Mouse (Mus musculus) liver, adult 2 months (tissue): ENCODE measurements around the gene 2210408I21Rik. TPM values are rescaled to one million over a fixed set of nuclear protein-coding genes. Genes with fewer than 3 reads are reported as not detected.

ENCODE experiments used
- DNase-seq: peaks from one replicate; pipeline ENCODE4 v3.0.0-alpha.2; 2011; ENCODE audit warnings: low read depth, low spot score; ENCODE audit errors: extremely low read depth
- H3K27ac ChIP-seq: fragments of 200-500 bp; replicated peaks from 2 replicates; pipeline ENCODE4 v1.5.1; 2012; ENCODE audit warnings: low read depth, mild to moderate bottlenecking, control low read depth, inconsistent platforms, low read length; ENCODE audit not compliant: insufficient read depth
- H3K27me3 ChIP-seq: fragments of 200-500 bp; 2 replicates; pipeline ENCODE4 v1.6.1; 2012; ENCODE audit warnings: mild to moderate bottlenecking, moderate library complexity, low read length, inconsistent platforms; ENCODE audit not compliant: control insufficient read depth, insufficient read depth
- H3K36me3 ChIP-seq: fragments of 200-500 bp; 2 replicates; pipeline ENCODE4 v1.6.1; 2012; ENCODE audit warnings: low read length, inconsistent platforms; ENCODE audit not compliant: control insufficient read depth, insufficient read depth
- H3K4me1 ChIP-seq: fragments of 200-500 bp; 2 replicates; pipeline ENCODE4 v1.6.1; 2011; ENCODE audit warnings: low read length; ENCODE audit not compliant: control insufficient read depth, insufficient read depth
- H3K4me3 ChIP-seq: fragments of 200-500 bp; 2 replicates; pipeline ENCODE4 v1.5.1; 2011; ENCODE audit warnings: low read depth, mild to moderate bottlenecking, control low read depth, low read length, moderate library complexity; ENCODE audit not compliant: insufficient read depth
- H3K79me2 ChIP-seq: fragments of 200-500 bp; 2 replicates; pipeline ENCODE4 v1.6.1; 2012; ENCODE audit warnings: inconsistent platforms, mild to moderate bottlenecking, low read length, moderate library complexity; ENCODE audit not compliant: control insufficient read depth, insufficient read depth
- H3K9ac ChIP-seq: fragments of 200-500 bp; 2 replicates; pipeline ENCODE4 v1.6.1; 2012; ENCODE audit warnings: low read depth, mild to moderate bottlenecking, control low read depth, inconsistent platforms, low read length
- CTCF ChIP-seq: fragments of 200-500 bp; IDR thresholded peaks from 2 replicates; pipeline ENCODE4 v1.5.1; 2011; ENCODE audit warnings: low read depth, low read length, control low read depth
- POLR2A ChIP-seq: fragments of 200-500 bp; IDR thresholded peaks from 2 replicates; pipeline ENCODE4 v1.6.1; 2011; ENCODE audit warnings: low read length, control low read depth; ENCODE audit not compliant: insufficient read depth; ENCODE audit errors: extremely low read depth
- WGBS: fragments of 180-500 bp; shearing (Covaris S2); methylation state at CpG from one replicate; pipeline ENCODE4 v1.1.7; 2018; 5-methylcytosine and 5-hydroxymethylcytosine counted together
- polyA plus RNA-seq: library from polyadenylated mRNA; depleted of rRNA; stranded (reverse); fragments of >200 nt; gene quantifications from 2 replicates; pipeline ENCODE4 v1.2.3, GENCODE M21; 2012
- total RNA-seq: library from RNA; depleted of rRNA; stranded (reverse); fragments of >200 nt; gene quantifications from 2 replicates; pipeline ENCODE4 v1.2.3, GENCODE M21; 2014

The 2210408I21Rik gene
- total and polyA plus RNA-seq, 2 experiments = 0.55 to 3.0 TPM

- Histone ChIP-seq H3K79me2 (no peaks in the 10 kb centered on the region), H3K27me3 (no peaks in the 10 kb centered on the region), H3K27ac (no peak overlapping the region), H3K36me3 (no peaks in the 10 kb centered on the region), H3K4me1 (no peaks in the 10 kb centered on the region), H3K9ac (no peak overlapping the region), H3K4me3 (no peak overlapping the region)
- 83% methylated on average over 2 of the region's 2 CpGs for WGBS
- TF ChIP-seq CTCF (no peak), POLR2A (no peak)
- no peak for DNase-seq
Observed at GRCm38 (mm10) chr13:77400762-77401161, 265.4 kb downstream of the 2210408I21Rik start.

GRCm38 (mm10) chr13:77408530-77408929, 273.2 kb downstream of the 2210408I21Rik start:
- H3K27me3 ChIP-seq = no peaks in the 10 kb centered on the region
- TF ChIP-seq CTCF = no peak
- no peak for TF ChIP-seq POLR2A
- no peaks in the 10 kb centered on the region for H3K4me1 ChIP-seq
- H3K9ac ChIP-seq = no peak overlapping the region
- H3K27ac ChIP-seq = no peak overlapping the region
- no peak for DNase-seq
- 70% methylated on average over 3 of the region's 3 CpGs for WGBS
- H3K36me3 ChIP-seq = no peaks in the 10 kb centered on the region
- no peak overlapping the region for H3K4me3 ChIP-seq
- no peaks in the 10 kb centered on the region for H3K79me2 ChIP-seq

- no peak overlapping the region for H3K9ac ChIP-seq
- H3K4me1 ChIP-seq = no peaks in the 10 kb centered on the region
- no peak for DNase-seq
- no peaks in the 10 kb centered on the region for H3K27me3 ChIP-seq
- TF ChIP-seq POLR2A (no peak), CTCF (no peak)
- no peaks in the 10 kb centered on the region for H3K36me3 ChIP-seq
- 51% methylated on average over 2 of the region's 2 CpGs for WGBS
- H3K79me2 ChIP-seq = no peaks in the 10 kb centered on the region
- no peak overlapping the region for H3K27ac ChIP-seq
- no peak overlapping the region for H3K4me3 ChIP-seq
Observed at GRCm38 (mm10) chr13:77409804-77410203, 274.5 kb downstream of the 2210408I21Rik start.

GRCm38 (mm10) chr13:77412829-77413228, 277.5 kb downstream of the 2210408I21Rik start:
- TF ChIP-seq CTCF = no peak
- no peak for TF ChIP-seq POLR2A
- 92% methylated on average over 2 of the region's 2 CpGs for WGBS
- H3K27ac ChIP-seq = no peak overlapping the region

GRCm38 (mm10) chr13:77450007-77450567, 314.7 kb downstream of the 2210408I21Rik start:
- Histone ChIP-seq H3K36me3 (no peaks in the 10 kb centered on the region), H3K4me1 (no peaks in the 10 kb centered on the region), H3K27me3 (no peaks in the 10 kb centered on the region), H3K9ac (no peak overlapping the region), H3K4me3 (no peak overlapping the region), H3K79me2 (no peaks in the 10 kb centered on the region), H3K27ac (no peak overlapping the region)
- 83% methylated on average over 5 of the region's 5 CpGs for WGBS
- TF ChIP-seq POLR2A (no peak), CTCF (no peak)
- DNase-seq = no peak

More at GRCm38 (mm10) chr13:77412829-77413228, 277.5 kb downstream of the 2210408I21Rik start:
- Histone ChIP-seq H3K27me3 (no peaks in the 10 kb centered on the region), H3K9ac (no peak overlapping the region), H3K79me2 (no peaks in the 10 kb centered on the region), H3K4me3 (no peak overlapping the region), H3K4me1 (no peaks in the 10 kb centered on the region), H3K36me3 (no peaks in the 10 kb centered on the region)
- DNase-seq = no peak

GRCm38 (mm10) chr13:77470093-77470621, 334.8 kb downstream of the 2210408I21Rik start:
- no peak for DNase-seq
- no peak overlapping the region for H3K4me3 ChIP-seq
- H3K36me3 ChIP-seq = no peaks in the 10 kb centered on the region
- no peak for TF ChIP-seq CTCF
- no peak for TF ChIP-seq POLR2A
- no peaks in the 10 kb centered on the region for H3K27me3 ChIP-seq
- no peak overlapping the region for H3K9ac ChIP-seq
- WGBS = 92% methylated on average over 3 of the region's 3 CpGs
- H3K27ac ChIP-seq = no peak overlapping the region
- no peaks in the 10 kb centered on the region for H3K4me1 ChIP-seq
- no peaks in the 10 kb centered on the region for H3K79me2 ChIP-seq
